Mouse (Mus musculus): ENCODE data around the gene Pex10.
"Not testable (repeated sequence)": the region's sequence is repeated elsewhere in the genome, so short reads cannot be mapped to it uniquely, and the experiment has no call there.

The Pex10 gene

DNA sequence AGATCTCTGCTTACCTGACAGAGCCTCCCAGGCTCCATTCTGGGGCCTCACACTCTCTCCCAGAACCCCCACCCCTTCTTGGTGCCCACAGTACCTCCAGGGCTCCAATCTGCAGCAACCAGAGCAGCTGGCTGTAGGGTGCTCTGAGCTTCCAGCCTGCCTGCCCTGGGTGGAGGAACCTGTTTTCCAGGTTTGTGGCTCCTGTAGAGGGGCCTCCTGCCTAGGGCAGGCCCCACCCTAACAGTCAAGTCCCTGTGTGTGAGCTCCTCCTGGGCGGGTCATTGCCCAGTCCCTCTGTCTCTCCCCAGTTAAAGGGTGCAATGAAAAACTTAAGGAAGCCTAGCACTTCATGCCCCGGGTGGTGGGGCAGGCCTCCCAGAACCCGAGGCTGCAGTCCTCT, 2.9 kb upstream of the Pex10 start:
- no peak for DNase-seq (ENCODE audit: extremely low read depth, low read depth, low spot score)

DNA sequence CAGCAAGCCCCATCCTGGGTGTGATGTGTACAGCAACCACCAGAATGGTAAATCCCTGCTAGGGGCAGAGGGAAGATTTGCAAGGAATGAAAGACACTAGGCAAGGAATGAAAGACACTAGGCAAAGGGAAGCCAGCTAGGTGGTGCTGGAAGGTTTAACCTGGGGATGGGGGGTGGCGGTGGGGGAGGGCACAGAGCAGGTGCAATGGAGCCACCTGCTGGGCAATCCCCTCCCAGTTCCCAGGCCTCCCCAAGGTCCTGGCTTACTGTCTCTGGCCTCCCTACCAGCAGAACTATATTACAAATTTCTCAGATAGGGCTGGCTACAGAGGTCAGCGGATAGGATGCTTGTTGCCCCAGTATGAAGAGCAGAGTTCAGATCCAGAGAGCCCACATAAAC, 2.3 kb upstream of the Pex10 start:
- no peak for DNase-seq (ENCODE audit: extremely low read depth, low read depth, low spot score)

DNA sequence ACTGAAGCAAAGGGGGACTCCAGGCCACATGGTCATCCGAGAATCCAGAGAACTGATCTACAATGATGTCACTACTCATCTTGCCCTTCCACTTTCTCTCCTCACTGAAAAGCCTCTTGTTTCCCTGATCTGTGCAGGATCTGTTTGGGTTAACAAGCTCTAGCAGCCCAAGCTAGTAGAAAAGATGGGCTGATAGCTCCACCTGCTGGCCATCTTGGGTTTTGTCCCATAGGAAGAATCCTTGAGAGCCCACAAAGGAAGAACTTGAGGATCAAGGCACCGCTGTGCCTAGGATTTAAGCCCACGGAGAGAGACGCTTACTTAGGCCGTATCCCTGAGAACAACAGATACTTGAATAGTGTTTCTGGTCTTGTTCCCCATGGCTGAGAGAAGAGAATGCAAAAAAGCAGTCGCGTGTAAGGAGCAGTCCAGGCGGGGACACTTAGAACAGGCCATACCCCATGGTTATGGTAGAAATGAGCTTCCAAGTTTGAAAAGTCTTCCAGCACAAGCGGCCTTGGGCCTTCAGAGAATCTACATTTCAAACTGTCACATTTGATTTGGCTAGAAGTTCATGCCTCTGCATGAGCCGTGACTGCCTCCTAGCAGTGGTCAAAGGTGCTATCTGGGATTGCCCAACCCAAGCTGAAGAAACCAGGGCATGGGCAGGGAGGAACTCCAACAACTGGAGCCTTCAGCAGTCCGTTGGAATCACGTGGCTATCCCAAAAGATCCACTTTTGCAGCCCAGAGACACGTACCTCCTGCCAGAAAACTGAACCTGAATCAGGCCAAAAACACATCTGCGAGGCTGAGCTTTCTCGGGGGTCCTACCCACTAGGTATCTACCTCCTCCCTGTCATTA, 614 bp upstream of the Pex10 start:
- peak; percentile 57 for DNase-seq (ENCODE audit: extremely low read depth, low read depth, low spot score)

DNA sequence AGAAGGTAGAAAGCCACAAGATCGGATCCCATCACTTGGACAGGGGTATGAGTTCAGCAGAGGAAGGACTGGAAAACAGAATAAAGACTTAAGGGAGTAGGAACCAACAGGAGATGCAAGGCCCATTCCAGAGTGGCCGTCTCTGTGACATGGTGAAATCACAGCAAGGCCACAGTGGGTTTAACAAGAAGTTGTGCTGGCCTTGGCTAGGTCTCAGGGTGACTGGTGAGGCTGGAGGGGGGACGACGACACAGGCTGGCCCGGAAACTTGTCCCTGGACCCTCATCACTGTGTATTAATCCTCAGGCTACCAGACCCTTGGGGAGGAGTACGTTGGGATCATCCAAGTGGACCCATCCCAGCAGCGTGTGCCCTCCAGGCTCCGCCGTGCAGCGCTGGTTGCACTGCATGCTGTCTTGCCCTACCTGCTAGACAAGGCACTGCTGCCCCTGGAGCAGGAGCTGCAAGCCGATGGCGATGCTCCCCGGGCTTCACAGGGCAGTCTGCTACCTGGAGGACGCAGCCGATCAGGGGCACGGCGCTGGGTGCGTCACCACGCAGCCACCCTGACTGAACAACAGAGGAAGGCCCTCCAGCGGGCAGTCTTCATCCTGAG, 1.6 kb downstream of the Pex10 start:
- no peak for DNase-seq (ENCODE audit: extremely low read depth, low read depth, low spot score)

DNA sequence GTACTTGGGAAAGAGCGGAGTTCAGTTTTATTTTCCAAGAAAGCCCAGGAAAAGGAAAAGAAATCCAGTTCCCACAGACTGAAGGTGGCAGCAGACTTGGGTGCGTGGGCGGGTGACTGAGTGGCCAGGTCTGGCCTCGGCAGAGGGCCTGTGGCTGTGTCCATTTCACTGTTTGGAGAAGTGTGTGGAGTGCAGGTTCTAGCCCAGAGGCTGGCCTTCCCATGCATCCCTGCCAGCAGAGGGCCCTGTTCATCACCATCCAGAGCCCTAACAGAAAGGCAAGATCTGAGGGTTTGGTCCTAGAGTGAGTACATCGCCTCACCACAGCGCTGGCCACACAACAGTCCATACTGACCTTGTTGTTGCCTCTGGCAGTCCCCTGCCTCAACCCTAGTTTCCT, 2.4 kb downstream of the Pex10 start:
- no peak for DNase-seq (ENCODE audit: extremely low read depth, low read depth, low spot score)

DNA sequence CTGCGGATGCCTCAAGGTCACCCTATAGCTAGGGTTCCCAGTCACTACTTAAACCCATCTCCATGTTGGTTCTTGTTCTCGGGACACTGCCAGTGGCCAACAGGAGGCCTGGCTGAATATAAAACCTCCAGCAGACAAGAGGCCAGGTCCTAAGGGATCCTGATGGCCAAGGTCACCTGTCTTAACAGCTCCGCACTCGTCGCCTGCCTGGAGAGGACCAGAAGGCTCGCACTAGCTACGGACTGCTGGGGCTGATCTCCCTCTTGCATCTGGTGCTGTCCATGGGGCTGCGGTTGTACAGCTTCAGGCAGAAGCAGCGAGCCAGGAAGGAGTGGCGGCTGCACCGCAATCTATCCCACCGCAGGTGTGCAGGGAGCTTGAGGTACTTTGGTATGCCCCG, 3.4 kb downstream of the Pex10 start:
- DNase-seq (ENCODE audit: extremely low read depth, low read depth, low spot score): no peak

DNA sequence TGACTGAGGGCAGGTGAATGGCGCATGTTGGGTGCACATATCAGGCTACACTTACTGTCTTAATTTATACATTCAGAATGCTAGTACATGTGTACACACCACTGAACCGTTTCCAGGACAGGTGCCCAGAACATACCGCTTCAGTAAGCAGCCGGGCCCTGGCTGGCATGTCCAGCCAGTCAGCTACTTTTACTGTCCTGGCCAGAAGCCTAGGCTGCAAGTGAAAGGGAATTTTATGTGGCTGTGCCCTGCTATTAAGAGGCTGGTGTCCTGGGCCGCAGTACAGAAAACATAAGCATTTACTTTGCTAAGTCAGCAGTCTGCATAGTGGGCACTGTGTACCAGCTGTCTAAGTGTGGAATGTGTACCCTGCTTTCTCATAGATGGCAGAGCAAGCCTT, 4.1 kb downstream of the Pex10 start:
- DNase-seq (ENCODE audit: extremely low read depth, low read depth, low spot score): no peak

DNA sequence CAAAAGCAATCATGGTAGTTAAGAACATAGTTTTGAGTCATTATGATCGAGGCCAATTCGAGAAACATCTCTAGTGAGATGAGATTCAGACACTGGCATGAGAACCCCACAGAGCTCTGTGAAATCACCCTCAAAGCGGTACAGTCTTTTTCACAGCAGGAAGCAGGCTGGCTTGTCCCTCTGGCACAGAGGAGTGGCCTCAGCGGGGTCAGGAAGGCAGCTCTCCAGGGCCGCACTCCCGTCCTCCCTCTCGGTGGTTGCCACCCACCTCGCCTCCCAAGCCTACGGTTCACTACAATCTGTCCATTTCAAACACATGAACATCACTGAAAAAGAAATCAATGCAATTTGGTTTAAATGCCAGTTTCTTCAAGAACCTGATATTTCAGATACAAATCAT, 7.6 kb downstream of the Pex10 start:
- DNase-seq (ENCODE audit: extremely low read depth, low read depth, low spot score): no peak

DNA sequence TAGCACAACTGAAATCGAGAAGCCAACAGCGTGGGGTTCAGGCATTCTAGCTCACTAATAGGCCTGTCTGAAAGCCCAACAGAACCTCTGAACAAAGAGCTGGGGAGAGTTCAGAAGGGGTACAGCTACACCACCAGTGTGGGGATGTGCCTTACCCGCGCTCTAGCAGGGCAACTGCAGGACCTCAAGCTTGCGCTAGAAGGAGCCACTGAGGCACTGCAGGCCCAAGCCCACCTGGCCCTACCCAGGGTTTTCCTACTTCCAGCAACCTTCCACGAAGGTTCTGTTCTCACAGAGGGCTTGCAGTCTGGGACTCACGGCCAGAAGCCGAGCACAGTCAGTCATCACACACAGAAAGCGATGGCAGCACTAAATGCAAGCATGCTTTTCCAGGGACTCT, 8.3 kb downstream of the Pex10 start:
- DNase-seq (ENCODE audit: extremely low read depth, low read depth, low spot score): no peak

DNA sequence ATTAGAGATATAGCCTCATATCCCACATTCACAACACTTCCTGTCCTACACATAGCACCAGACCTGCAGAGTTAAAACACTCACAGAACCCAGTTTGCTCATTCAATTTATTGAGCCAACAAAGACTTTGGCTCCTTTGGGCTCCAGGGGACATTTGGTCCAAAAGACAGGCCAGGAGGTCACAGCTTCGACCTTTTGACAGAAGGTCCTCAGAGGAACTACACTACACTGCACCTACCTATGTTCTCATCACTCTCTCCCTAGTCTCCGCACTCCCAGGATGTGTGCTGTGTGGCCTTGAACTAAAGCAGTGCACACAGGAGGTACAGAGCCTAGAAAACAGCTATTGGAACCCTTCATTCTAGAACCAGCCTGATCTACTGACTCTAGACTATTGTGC, 9.0 kb downstream of the Pex10 start:
- no peak for DNase-seq (ENCODE audit: extremely low read depth, low read depth, low spot score)

DNA sequence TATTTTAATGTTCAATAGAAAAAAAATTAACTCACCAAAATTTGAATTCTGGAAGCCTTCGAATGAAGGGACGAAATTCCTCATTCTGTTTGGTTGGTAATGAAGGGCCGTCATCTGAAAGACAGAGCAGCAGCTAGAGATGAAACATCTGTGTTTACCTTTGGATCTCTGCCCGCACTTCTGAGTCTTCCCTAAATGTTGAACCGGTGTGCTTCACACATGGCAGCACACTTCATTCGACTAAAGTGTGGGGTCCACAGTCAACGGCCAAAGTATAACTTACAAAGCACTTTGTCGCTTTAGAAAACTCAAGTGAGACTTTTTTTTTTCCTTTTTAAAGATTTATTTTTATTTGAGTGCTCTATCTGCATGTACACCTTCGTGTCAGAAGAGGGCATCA, 9.9 kb downstream of the Pex10 start:
- DNase-seq (ENCODE audit: extremely low read depth, low read depth, low spot score): no peak

DNA sequence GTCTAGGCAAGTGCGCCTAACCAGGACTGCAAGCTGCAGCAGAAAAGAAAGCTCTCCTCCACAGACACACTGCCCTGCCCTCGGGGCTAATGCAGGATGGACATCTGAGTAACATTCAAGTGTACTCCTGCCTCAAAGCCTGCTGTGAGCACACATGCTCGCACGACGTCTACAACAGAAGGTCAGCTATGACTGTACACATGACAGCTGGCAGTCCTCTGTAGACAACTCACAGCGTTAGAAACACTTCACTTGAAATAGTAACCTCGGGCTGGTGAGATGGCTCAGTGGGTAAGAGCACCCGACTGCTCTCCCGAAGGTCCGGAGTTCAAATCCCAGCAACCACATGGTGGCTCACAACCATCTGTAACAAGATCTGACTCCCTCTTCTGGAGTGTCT, 12.0 kb downstream of the Pex10 start:
- not testable (repeated sequence) for DNase-seq (ENCODE audit: extremely low read depth, low read depth, low spot score)

DNA sequence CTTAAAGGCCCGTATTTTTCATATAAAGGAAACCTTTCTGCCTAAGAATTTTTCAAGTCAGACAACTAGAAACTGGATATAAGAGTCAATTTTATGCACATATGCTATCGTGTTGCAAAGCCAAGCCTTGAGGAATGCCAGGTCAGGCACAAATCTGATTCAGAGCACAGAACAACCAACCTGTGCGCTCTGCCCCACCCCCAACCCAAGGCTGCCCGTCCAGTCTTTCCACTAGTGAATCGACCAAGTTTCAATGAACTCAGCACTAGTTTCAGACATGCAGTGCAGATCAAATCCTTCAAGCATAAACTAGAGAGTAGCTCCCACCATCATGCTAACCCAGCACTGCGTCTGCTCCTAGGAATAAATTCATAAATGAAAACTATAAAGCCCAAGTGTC, 12.8 kb downstream of the Pex10 start:
- DNase-seq (ENCODE audit: extremely low read depth, low read depth, low spot score): no peak

DNA sequence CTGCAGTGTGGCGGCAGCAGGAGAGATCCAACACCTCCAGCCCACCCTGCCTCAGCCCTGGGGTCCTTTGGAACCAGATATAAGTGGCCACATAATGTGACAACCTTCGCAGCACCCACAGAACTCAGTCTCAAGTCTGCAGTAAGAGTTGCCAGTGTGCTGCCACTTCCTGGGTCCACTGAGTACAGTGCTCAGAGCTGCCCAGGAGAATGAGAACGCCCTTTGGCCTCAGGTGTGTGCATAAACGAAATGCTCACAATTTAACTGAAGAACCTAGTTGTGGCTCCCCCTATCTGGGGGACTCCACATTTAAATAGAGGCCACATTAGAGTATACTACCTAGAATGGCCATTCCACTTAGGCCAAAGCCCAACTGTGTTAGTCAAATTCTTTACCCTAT, 16.7 kb downstream of the Pex10 start:
- DNase-seq (ENCODE audit: extremely low read depth, low read depth, low spot score): no peak

DNA sequence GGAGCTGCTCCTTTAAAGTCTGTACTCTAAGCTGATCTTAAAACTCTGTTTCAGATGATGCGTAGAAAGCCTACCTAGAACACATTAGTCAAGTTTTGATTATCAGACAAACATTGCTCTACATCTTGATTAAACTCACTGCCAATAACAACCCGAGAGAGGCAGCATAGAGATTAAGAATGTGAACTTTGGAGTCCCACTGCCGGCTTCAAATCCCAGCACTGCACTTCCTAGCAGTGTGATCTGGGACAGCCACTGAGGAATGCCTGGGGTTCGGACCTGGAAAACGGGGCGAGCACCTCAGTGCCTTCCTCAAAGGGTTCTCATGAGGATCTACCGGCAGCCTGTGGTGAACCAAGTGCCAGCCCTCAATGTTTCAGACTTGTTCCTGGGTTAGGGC, 17.5 kb downstream of the Pex10 start:
- DNase-seq (ENCODE audit: extremely low read depth, low read depth, low spot score): no peak

DNA sequence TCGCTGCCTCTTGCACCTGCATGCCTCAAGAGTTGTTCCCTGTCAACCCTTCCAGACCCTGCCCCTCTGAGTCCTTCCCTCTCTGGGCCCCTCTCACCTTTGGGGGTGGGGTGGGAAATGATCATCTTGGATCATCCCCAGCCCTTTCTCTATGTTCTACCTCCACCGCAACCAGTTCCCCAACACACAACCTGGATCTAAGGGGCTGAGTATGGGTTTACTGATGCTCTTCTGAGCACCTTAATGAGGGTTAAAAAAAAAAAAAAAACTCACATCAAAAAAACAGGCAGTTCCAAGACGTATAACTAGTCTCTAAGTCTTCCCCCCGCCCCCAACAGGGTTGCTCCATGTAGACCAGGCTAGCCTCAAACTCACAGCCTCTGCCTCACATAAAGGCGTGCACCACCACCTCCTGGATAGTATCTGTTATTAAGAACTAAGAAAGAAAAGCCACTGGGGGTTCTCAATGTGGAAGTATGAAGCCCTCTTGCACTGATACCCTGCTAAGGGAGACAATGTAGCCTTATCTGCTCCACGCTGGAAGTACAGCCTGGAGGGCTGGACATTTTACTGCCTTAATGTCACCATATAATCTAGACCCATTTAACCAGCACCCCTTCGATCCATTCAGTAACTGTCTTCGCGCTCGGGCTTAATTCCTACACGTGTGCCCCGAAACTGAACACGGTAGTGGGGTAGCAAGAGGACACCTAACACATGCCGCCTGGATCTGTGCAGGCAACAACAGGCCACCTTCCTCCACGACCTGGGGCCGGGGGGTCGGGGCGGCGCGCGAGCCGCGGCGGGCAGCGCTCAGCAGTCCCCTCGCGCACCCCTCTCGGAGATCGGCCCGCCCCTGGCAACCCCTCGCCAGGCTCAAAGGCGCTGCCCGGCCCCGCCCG, 18.6 kb downstream of the Pex10 start:
- no peak for DNase-seq (ENCODE audit: extremely low read depth, low read depth, low spot score)

DNA sequence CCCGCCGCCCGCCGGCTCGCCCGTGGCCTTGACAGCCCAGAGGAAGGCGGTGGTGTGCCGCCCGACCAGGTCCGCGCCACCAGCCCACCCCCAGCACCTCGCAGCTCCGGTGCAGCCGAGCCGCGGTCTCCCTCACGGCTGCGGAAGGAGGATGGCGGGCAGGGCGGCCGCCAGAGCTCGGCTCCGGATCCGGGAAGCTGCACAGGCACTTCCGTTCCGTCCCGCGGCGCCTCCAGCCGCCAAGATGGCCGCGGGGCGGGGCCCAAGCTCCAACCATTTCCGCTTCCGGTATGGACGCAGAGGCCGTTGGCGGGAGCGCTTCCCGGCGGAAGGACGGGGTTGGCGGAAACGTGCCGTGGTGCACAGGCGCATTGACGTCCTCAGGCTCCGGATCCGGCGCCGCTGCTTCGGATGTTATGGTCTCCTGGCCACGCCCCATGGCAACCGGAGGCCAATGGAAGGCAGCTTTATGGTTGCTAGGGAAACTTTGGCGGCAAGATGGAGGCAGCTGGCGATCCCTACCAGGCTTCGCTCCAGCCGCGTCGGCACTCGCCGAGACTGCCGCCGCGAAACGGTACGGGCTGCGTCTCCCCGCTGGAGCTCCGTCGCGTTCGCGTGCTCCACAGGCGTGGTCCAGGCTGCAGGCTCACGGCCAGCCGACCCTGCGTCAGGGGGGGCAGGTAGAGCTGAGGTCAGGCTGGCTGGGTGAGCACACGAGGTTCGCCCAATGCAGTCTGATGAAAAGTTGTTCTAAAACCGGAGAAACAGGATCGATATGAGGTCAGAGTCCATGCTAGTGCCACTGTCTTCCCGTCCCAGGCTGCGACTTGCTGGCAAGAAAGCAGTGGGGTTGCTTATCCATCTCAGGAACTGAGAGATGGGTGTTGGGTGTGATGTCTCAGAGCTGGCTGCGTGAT, 19.6 kb downstream of the Pex10 start, which contains the start of the genes Rer1 and Morn1:
TSS of gene Rer1 (minus strand) at position 275 of the 917 bp plus-strand sequence.
TSS of gene Morn1 (plus strand) at position 470 of the 917 bp plus-strand sequence.
- DNase-seq (ENCODE audit: extremely low read depth, low read depth, low spot score): peak; percentile 76

DNA sequence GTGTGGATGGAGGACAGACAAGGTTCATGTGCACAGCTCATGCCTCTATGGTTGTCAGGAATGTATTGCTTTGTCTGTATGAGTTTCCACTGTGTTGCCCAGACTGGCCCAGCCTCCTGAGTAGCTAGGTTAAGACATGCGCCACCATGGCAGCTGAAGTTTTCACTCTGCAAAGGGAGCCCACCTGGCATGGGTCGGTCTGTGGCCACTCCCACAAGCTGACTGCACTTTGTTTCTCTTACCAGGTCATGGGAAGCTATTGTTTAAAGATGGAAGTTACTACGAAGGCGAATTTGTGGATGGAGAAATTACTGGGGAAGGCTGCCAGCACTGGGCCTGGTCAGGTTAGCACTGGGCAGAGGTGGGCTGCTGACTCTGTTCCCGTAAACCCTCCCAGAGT, 22.4 kb downstream of the Pex10 start:
- no peak for DNase-seq (ENCODE audit: extremely low read depth, low read depth, low spot score)

DNA sequence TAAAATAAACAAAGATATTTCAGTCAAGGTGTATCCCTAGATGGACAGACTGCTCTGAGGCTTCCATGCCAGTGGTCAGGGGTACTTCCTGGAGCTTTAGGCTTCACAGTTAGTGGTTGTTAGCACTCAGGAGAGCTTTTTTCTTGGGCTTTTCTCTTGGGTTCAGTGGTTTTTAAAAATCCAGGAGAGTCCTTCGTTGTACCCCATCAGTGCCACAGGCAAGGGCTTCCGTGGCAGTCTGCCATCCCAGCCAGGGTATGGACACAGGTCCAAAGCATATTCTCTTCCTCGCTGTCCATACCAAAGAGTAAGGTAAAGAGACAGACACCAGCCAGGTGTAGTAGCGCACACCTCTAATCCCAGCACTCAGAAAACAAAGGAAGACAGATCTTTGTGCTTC, 23.3 kb downstream of the Pex10 start:
- DNase-seq (ENCODE audit: extremely low read depth, low read depth, low spot score): no peak

DNA sequence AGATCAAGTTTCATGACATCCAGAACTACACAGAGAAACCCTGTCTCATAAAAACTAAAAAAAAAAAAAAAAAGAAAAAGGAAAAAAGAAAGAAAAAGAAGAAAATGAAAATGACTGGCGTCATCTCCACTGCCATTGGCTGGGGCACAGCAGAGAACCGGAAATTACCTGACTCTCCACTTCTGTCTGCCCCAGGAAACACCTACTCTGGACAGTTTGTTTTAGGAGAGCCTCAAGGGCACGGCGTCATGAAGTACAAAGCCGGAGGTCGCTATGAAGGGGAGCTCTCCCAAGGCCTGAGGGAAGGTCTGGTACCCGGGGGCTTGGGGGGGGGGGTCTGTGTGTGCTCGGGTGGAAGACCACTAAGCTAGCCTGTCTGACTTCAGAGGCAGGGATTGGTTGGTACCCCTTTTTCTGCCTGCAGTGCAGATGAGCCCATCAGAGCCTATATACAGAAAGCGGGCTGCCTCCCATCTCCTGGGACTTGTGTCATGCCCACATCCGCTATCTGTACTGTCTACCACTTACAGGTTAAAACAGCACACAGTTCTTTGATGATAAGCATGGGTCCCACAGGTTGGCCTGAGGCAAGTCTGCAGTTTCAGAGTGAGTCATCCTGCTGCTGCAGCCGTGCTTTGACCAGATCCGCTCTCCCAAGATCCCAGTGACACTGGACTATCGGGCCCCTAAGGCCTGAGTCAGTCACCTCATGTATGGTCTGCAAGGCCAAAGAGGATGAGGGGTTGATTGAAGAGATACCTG, 24.1 kb downstream of the Pex10 start:
- DNase-seq (ENCODE audit: extremely low read depth, low read depth, low spot score): no peak
